Mouse (Mus musculus) kidney, adult 2 months (tissue): Measurements from ENCODE around the gene Ddx19b. TPM values are rescaled to one million over a fixed set of nuclear protein-coding genes. Genes with fewer than 3 reads are reported as not detected.
A peak's percentile ranks its signal among the peaks of the same experiment; 100 is the strongest.

Experiments used
- DNase-seq: peaks from one replicate; pipeline ENCODE4 v3.0.0; 2021
- H3K27ac ChIP-seq: fragments of 200-500 bp; 2 replicates; pipeline ENCODE4 v1.5.1; 2012; ENCODE audit warnings: low read depth, low read length, control low read depth, inconsistent platforms; ENCODE audit not compliant: insufficient read depth
- H3K27me3 ChIP-seq: fragments of 200-500 bp; replicated peaks from 2 replicates; pipeline ENCODE4 v1.6.1; 2012; ENCODE audit warnings: mild to moderate bottlenecking, moderate library complexity, low read length, inconsistent platforms; ENCODE audit not compliant: control insufficient read depth, insufficient read depth
- H3K36me3 ChIP-seq: fragments of 200-500 bp; 2 replicates; pipeline ENCODE4 v1.6.1; 2012; ENCODE audit warnings: mild to moderate bottlenecking, moderate library complexity, low read length, inconsistent platforms; ENCODE audit not compliant: control insufficient read depth, insufficient read depth
- H3K4me1 ChIP-seq: fragments of 200-500 bp; 2 replicates; pipeline ENCODE4 v1.6.1; 2011; ENCODE audit warnings: low read length; ENCODE audit not compliant: control insufficient read depth, insufficient read depth
- H3K4me3 ChIP-seq: fragments of 200-500 bp; 2 replicates; pipeline ENCODE4 v1.5.1; 2011; ENCODE audit warnings: mild to moderate bottlenecking, low read depth, low read length, control low read depth; ENCODE audit not compliant: insufficient read depth
- CTCF ChIP-seq: fragments of 200-500 bp; conservative IDR thresholded peaks from 2 replicates; pipeline ENCODE4 v1.5.1; 2011; ENCODE audit warnings: low read depth, mild to moderate bottlenecking, control low read depth, low read length, moderate library complexity, mixed read lengths; ENCODE audit not compliant: insufficient read depth, insufficient read length
- POLR2A ChIP-seq: fragments of 200-500 bp; IDR thresholded peaks from one replicate; pipeline ENCODE4 v1.6.1; 2011; ENCODE audit warnings: low read depth, low read length, control low read depth
- WGBS: fragments of 180-500 bp; shearing (Covaris S2); methylation state at CpG from one replicate; pipeline ENCODE4 v1.1.7; 2018; 5-methylcytosine and 5-hydroxymethylcytosine counted together
- polyA plus RNA-seq: library from polyadenylated mRNA; depleted of rRNA; stranded (reverse); fragments of >200 nt; gene quantifications from 2 replicates; pipeline ENCODE4 v1.2.3, GENCODE M21; 2012

The Ddx19b gene
- polyA plus RNA-seq, 1 experiment = 3.1 TPM

GRCm38 (mm10) chr8:111055031-111055634 lies 23.6 kb upstream of the Ddx19b start:
- DNase-seq = no peak
- WGBS = 89% methylated on average over 17 of the region's 17 CpGs
- Histone ChIP-seq H3K36me3 (peaks cover 2% of the 10 kb centered on the region), H3K27me3 (no peaks in the 10 kb centered on the region), H3K4me1 (peaks cover 4% of the 10 kb centered on the region; the same call in 1 of the 2 replicates), H3K27ac (no peak overlapping the region), H3K4me3 (no peak overlapping the region)
- TF ChIP-seq POLR2A (no peak), CTCF (no peak)

GRCm38 (mm10) chr8:111053827-111054518 lies 22.4 kb upstream of the Ddx19b start:
- WGBS = 82% methylated on average over 12 of the region's 12 CpGs
- no peak overlapping the region for H3K4me3 ChIP-seq
- peaks cover 4% of the 10 kb centered on the region; the same call in 1 of the 2 replicates for H3K4me1 ChIP-seq
- H3K27ac ChIP-seq = no peak overlapping the region
- H3K27me3 ChIP-seq = no peaks in the 10 kb centered on the region
- peaks cover 3% of the 10 kb centered on the region for H3K36me3 ChIP-seq
- TF ChIP-seq CTCF (no peak), POLR2A (no peak)
- DNase-seq = peak; percentile 12

- Histone ChIP-seq H3K36me3 (peaks cover 4% of the 10 kb centered on the region), H3K4me1 (no peaks in the 10 kb centered on the region), H3K27ac (no peak overlapping the region), H3K27me3 (no peaks in the 10 kb centered on the region), H3K4me3 (no peak overlapping the region)
- TF ChIP-seq POLR2A (no peak), CTCF (no peak)
- WGBS = 96% methylated on average over 7 of the region's 7 CpGs
- no peak for DNase-seq
These were observed 17.6 kb upstream of the Ddx19b start for GRCm38 (mm10) chr8:111049106-111049505.

- Histone ChIP-seq H3K4me3 (no peak overlapping the region), H3K36me3 (peaks cover 4% of the 10 kb centered on the region), H3K27ac (no peak overlapping the region), H3K27me3 (no peaks in the 10 kb centered on the region), H3K4me1 (no peaks in the 10 kb centered on the region)
- TF ChIP-seq POLR2A (no peak), CTCF (no peak)
- 88% methylated on average over 2 of the region's 2 CpGs for WGBS
- DNase-seq = peak; percentile 17
These were observed 17.1 kb upstream of the Ddx19b start for GRCm38 (mm10) chr8:111048694-111049093.

- TF ChIP-seq CTCF = peak; percentile 40; the same call in 1 of the 2 replicates
- no peak for TF ChIP-seq POLR2A
- DNase-seq = no peak
These were observed 12.6 kb upstream of the Ddx19b start for GRCm38 (mm10) chr8:111044003-111044734.

GRCm38 (mm10) chr8:111042546-111042945 lies 11.0 kb upstream of the Ddx19b start:
- TF ChIP-seq POLR2A (no peak), CTCF (no peak)
- WGBS = 94% methylated on average over 19 of the region's 19 CpGs
- H3K4me3 ChIP-seq = no peak overlapping the region

More at GRCm38 (mm10) chr8:111044003-111044734, 12.6 kb upstream of the Ddx19b start:
- 36% methylated on average over 2 of the region's 2 CpGs for WGBS
- Histone ChIP-seq H3K27ac (no peak overlapping the region), H3K36me3 (peaks cover 6% of the 10 kb centered on the region), H3K27me3 (no peaks in the 10 kb centered on the region), H3K4me3 (no peak overlapping the region), H3K4me1 (no peaks in the 10 kb centered on the region)

GRCm38 (mm10) chr8:111036591-111036990 lies 5.0 kb upstream of the Ddx19b start:
- no peaks in the 10 kb centered on the region for H3K36me3 ChIP-seq
- TF ChIP-seq POLR2A (no peak), CTCF (no peak)
- WGBS = 83% methylated on average over 15 of the region's 15 CpGs
- no peaks in the 10 kb centered on the region for H3K27me3 ChIP-seq
- DNase-seq = no peak
- H3K27ac ChIP-seq = no peak overlapping the region
- H3K4me3 ChIP-seq = no peak overlapping the region
- H3K4me1 ChIP-seq = peaks cover 3% of the 10 kb centered on the region; the same call in 1 of the 2 replicates

More at GRCm38 (mm10) chr8:111042546-111042945, 11.0 kb upstream of the Ddx19b start:
- Histone ChIP-seq H3K36me3 (peaks cover 4% of the 10 kb centered on the region), H3K4me1 (no peaks in the 10 kb centered on the region), H3K27ac (no peak overlapping the region), H3K27me3 (no peaks in the 10 kb centered on the region)
- DNase-seq = no peak
